Mouse (Mus musculus): ENCODE measurements at regions not wholly inside any gene's neighbourhood (a gene's known extent, or its start where the extent isn't known, plus 50 kb on each side); places are given as distances from the start of the nearest gene placed in this dataset.

DNA sequence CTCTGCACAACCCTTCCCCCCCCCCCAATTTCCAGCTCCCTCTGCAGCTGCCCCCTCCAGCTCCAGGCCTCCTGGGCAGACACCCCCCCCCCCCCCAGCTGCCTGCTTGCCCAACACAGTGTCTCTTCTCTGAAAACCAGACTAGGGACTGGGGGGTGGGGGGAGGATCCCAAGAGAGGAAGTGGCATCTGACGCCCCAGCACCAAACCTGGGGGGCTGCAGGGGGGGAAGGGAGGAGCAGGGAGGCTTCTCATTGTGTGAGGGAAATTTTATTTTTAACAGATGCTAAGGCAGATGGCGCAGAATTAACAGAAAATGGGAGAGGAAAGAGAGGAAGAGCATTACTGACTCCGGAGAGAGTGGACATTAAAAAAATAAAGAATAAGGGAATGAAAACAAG lies 60.5 kb upstream of the Pax2 start:
- Histone ChIP-seq H3K9me3 (no peaks in the 10 kb centered on the region), H3K36me3 (replicated peaks) (no peaks in the 10 kb centered on the region), H3K4me3 (no peak overlapping the region), H3K27ac (no peak overlapping the region), H3K4me1 (peaks cover 40% of the 10 kb centered on the region), H3K27me3 (ENCODE audit: poor library complexity, severe bottlenecking) (peaks cover 100% of the 10 kb centered on the region)
- WGBS = 10% methylated on average over 3 of the region's 3 CpGs
- no peak for DNase-seq (ENCODE audit: extremely low spot score, low spot score)

DNA sequence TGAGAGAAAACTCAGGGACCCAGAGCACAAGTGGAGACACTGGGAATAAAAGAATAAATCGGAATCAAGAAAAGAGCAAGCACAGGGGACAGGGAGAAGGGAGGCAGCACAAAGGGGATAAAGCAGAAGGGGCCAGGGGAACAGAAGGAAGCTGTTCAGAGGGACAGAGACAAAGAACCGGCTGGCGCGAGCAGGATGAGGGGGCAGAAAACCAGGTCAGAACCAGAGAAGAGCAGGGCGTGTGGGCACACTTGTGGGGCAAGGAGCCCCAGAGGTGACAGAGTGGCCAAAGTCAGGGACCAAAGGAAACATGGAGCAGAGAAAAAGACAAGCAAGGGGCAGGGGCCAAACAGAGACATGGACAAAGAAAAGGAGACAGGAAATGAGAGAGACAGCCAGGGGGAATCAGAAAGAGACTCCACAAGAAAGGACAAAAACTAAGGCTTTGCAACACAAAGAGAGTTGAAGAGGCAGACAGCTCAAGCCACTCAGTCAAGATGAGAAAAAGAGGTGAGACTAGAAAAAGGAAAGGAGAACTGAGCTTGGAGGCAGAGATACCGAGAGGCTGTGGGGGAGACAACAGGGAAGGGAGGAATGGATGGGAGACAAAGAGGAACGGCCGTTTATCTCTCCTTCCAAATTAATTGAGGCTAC lies 59.7 kb upstream of the Pax2 start:
- Histone ChIP-seq H3K4me3 (no peak overlapping the region), H3K4me1 (peaks cover 40% of the 10 kb centered on the region), H3K9me3 (no peaks in the 10 kb centered on the region), H3K27me3 (ENCODE audit: poor library complexity, severe bottlenecking) (peaks cover 100% of the 10 kb centered on the region), H3K27ac (peak overlapping the region; percentile 67; the same call in 1 of the 2 replicates), H3K36me3 (replicated peaks) (no peaks in the 10 kb centered on the region)
- no peak for DNase-seq (ENCODE audit: extremely low spot score, low spot score)
- 5% methylated on average over 8 of the region's 8 CpGs for WGBS

DNA sequence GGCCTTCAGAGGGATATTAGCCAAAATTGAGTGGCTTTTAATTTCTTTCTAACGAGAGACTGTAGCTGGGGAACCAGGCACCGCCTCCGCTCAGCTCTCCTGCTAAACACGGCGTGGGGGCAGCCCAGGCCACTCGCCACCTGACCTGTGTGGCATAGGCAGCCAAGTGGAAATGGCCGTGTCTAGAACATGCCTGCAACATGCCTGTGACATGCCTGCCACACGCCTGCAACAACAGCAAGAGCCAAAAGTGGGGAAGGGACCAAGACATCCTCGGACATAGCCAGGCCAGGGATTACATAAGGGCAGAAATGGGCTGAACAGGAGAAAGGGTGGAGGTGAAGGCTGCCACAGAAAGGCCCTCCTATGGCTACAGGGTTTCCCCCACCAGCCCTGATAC lies 59.1 kb upstream of the Pax2 start:
- 39% methylated on average over 9 of the region's 9 CpGs for WGBS
- H3K27me3 ChIP-seq (ENCODE audit: poor library complexity, severe bottlenecking) = peaks cover 100% of the 10 kb centered on the region
- no peak for DNase-seq (ENCODE audit: extremely low spot score, low spot score)
- no peaks in the 10 kb centered on the region for H3K9me3 ChIP-seq
- no peak overlapping the region for H3K4me3 ChIP-seq
- H3K27ac ChIP-seq = no peak overlapping the region
- H3K4me1 ChIP-seq = peaks cover 40% of the 10 kb centered on the region
- H3K36me3 ChIP-seq (replicated peaks) = no peaks in the 10 kb centered on the region

DNA sequence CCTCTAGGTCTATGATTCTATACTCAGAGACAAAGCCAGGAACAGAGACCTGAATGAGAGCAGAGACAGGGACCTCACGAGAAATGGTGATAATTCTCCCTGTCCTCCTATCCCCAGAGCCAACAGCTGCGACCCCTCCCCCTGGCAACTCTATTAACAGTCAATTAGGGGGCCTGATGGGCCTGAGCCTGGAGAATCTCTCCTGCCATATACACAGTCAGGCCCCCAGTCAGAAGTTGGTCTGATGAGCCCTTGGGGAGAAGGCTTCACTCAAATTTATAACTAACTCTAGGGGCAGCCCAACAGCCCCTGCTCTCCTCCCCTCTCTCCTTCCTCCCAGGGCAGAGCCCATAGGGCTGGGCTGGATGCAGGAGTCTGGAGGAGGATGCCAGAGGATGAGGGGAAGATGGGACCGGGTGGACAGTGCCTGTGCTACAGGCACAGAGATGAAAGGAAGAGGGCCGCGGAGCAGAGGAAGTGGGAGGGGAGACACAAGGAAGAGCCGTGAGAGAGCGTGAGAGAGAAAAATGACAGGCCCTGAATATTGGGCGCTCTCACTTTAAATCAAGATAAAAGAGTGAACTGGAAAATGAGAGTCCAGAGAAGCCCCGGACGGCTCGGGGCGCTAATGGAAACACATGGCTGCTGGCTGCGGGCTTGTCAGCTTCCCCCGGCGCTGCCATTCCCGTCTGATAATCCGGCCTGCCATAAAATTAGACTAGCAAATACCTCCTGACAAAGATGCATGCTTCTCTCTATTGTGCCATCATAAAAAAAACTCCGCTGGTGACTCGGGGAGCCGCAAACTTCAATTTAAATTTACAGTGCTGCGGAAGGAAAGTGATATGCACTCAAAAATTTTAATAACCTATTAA lies 57.2 kb upstream of the Pax2 start:
- Histone ChIP-seq H3K4me1 (peaks cover 30% of the 10 kb centered on the region), H3K36me3 (replicated peaks) (no peaks in the 10 kb centered on the region), H3K27ac (no peak overlapping the region), H3K4me3 (no peak overlapping the region), H3K9me3 (no peaks in the 10 kb centered on the region), H3K27me3 (ENCODE audit: poor library complexity, severe bottlenecking) (peaks cover 91% of the 10 kb centered on the region)
- 34% methylated on average over 21 of the region's 21 CpGs for WGBS
- DNase-seq (ENCODE audit: extremely low spot score, low spot score) = no peak
